ENCODE assay signal across 8 mouse cellular contexts in the genomic region with DNA sequence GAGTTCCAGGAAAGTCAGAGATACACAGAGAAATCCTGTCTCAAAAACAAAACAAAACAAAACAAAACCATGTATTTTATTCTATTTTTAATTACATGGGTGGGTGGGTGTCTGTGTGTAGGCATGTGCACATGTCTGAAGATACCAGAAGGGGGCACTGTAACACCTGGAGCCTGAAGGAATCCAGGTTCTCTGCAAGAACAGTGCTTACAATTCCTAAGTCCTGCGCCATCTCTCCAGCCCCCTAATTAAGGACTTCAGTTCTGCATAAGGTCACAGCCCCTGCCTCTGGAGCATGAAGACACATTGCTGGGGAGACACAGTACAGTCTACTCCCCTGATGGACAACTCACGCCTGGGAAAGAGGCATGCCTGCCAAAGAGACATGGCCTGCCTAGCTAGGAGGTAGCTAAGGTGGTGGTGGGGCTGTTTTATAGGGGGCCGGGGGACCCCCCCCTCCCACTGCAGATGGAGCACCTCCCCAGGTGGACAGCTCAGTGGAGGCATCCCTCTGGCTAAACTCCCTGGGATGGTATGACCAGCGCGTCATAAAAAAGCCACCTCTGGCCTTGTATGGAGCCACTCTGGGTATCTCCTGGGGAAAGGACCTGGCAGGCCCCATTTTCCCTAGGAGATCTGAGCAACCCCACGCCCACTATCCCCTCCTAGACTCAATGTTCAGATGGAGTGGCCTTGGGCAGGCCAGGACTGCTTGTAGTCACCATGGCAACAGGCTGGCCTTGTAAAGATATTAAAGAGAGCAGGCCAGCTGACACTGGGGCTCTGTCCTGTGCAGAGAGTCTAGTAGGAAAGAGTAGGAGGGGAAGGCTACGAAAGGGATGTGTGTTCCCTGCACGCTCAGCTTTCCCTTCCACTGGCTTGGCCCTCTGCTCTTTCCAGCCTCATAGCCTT. TPM values are rescaled to one million over a fixed set of nuclear protein-coding genes. Genes with fewer than 3 reads are reported as not detected.
DNase-seq lines count a peak whose midpoint lies in the region; ATAC-seq lines count a peak whose summit lies in the region.

No protein-coding gene starts in this region.

- no peak overlapping the region for H3K9ac ChIP-seq in limb, embryonic 13.5 days
- no peak overlapping the region for H3K9ac ChIP-seq in midbrain, embryonic 16.5 days (ENCODE audit: low read depth, low read length)

- H3K4me1 ChIP-seq in limb, embryonic 13.5 days = peaks cover 62% of the 10 kb centered on the region
- peaks cover 16% of the 10 kb centered on the region for H3K4me1 ChIP-seq in midbrain, embryonic 16.5 days (ENCODE audit: control insufficient read depth, insufficient read depth, low read length)

- no peak for ATAC-seq in frontal cortex, adult (ENCODE audit: low TSS enrichment)
- ATAC-seq in granulocyte monocyte progenitor cell, adult 5-6 weeks (replicated peaks; ENCODE audit: poor library complexity, severe bottlenecking) = peak; percentile 52; the same call in 1 of the 2 replicates
- peak; percentile 52; the same call in 1 of the 2 replicates for ATAC-seq in limb, embryonic 13.5 days (ENCODE audit: low FRiP score, low read depth)
- peak; percentile 79 for ATAC-seq in midbrain, embryonic 16.5 days

- 49% methylated on average over 8 of the region's 8 CpGs for WGBS in limb, embryonic 13.5 days
- 56% methylated on average over 8 of the region's 8 CpGs for WGBS in midbrain, embryonic 16.5 days

- H3K27ac ChIP-seq in limb, embryonic 13.5 days = peak overlapping the region; percentile 56
- H3K27ac ChIP-seq in midbrain, embryonic 16.5 days (ENCODE audit: low read length) = 0 out of 2 replicates have a peak overlapping the region, but pooled peaks have one; percentile 52

- H3K27me3 ChIP-seq in limb, embryonic 13.5 days = no peaks in the 10 kb centered on the region
- H3K27me3 ChIP-seq in midbrain, embryonic 16.5 days (ENCODE audit: control insufficient read depth, insufficient read depth, low read depth, low read length) = no peaks in the 10 kb centered on the region

- H3K36me3 ChIP-seq in limb, embryonic 13.5 days = peaks cover 7% of the 10 kb centered on the region
- H3K36me3 ChIP-seq in midbrain, embryonic 16.5 days (ENCODE audit: control insufficient read depth, insufficient read depth, low read length) = no peaks in the 10 kb centered on the region

- 0 out of 2 replicates have a peak overlapping the region, but pooled peaks have one; percentile 2 for H3K4me2 ChIP-seq in limb, embryonic 13.5 days (replicated peaks)
- no peak overlapping the region for H3K4me2 ChIP-seq in midbrain, embryonic 16.5 days (ENCODE audit: low read length)

- H3K4me3 ChIP-seq in limb, embryonic 13.5 days = no peak overlapping the region
- H3K4me3 ChIP-seq in midbrain, embryonic 16.5 days (ENCODE audit: low read depth, low read length) = no peak overlapping the region

- intact Hi-C loops in gastrocnemius, postnatal 14 days (cut with DNase I; ENCODE audit: low total_unique reads) = no loop called here

- DNase-seq in frontal cortex, postnatal 36 days (ENCODE audit: low spot score in 2 of 2) = peak; percentile 34 to 59
- DNase-seq in B cell, adult 2 months = peak; percentile 45
- DNase-seq in brain, adult 2 months (ENCODE audit: low read depth, low spot score) = peak; percentile 86
- DNase-seq in gastrocnemius, postnatal 14 days = no peak

- H3K9me3 ChIP-seq in limb, embryonic 13.5 days = no peaks in the 10 kb centered on the region
- H3K9me3 ChIP-seq in midbrain, embryonic 16.5 days (replicated peaks; ENCODE audit: control insufficient read depth, low read length, poor library complexity, severe bottlenecking) = no peaks in the 10 kb centered on the region

RNA-seq across cellular contexts. Expression of gene Crtc1, which starts 23.6 kb away (rescaled TPM):
- total RNA-seq in granulocyte monocyte progenitor cell, adult 5-6 weeks (2014; fragmentation: Nextera tagmentation) = 7.4 and 19.5 TPM in 2 replicates
- total RNA-seq in granulocyte monocyte progenitor cell, adult 5-6 weeks (2017) = 2.3 and 4.8 TPM in 2 replicates
- 26.7 and 29.9 TPM in 2 replicates for polyA plus RNA-seq in limb, embryonic 13.5 days (2015; fragmentation: Nextera tagmentation; extraction: Ambion mirVana)
- polyA plus RNA-seq in midbrain, embryonic 16.5 days (2015; fragmentation: Nextera tagmentation; extraction: Ambion mirVana) = 53.4 and 56.3 TPM in 2 replicates
- total RNA-seq in gastrocnemius, postnatal 14 days (2021) = 1 to 10 TPM; 6.4 to 7.4 TPM

RNA-seq across cellular contexts. Expression of gene Comp, which starts 42.4 kb away (rescaled TPM):
- 0.88 TPM in 1 of 2 replicates, not detected in the other for total RNA-seq in granulocyte monocyte progenitor cell, adult 5-6 weeks (2014; fragmentation: Nextera tagmentation)
- total RNA-seq in granulocyte monocyte progenitor cell, adult 5-6 weeks (2017) = not detected in 2 replicates
- 26.4 and 40.8 TPM in 2 replicates for polyA plus RNA-seq in limb, embryonic 13.5 days (2015; fragmentation: Nextera tagmentation; extraction: Ambion mirVana)
- 0.36 and 0.47 TPM in 2 replicates for polyA plus RNA-seq in midbrain, embryonic 16.5 days (2015; fragmentation: Nextera tagmentation; extraction: Ambion mirVana)
- 10 to 100 TPM; 18.6 to 19.6 TPM for total RNA-seq in gastrocnemius, postnatal 14 days (2021)

Comparison
In these comparisons a context has a peak if more than half of its experiments do, and no peak if none do; other contexts are left out.
1. RNA of gene Comp, which starts 42.4 kb away (total RNA-seq): 18.6 to 19.6 TPM in gastrocnemius, postnatal 14 days; 0.88 TPM in granulocyte monocyte progenitor cell, adult 5-6 weeks; every median in the first group is over 10 times any median in the second.